Mouse (Mus musculus) myocyte (in vitro differentiated cells): Measurements from ENCODE around the gene Hps3.

Experiments
- POLR2A ChIP-seq: IDR thresholded peaks from one replicate; pipeline ENCODE4 v1.6.1; 2011; ENCODE audit warnings: low read depth, mild to moderate bottlenecking, control low read depth, moderate library complexity; ENCODE audit not compliant: insufficient read length
- TCF3 ChIP-seq: IDR thresholded peaks from one replicate; pipeline ENCODE4 v1.6.1; 2011; ENCODE audit warnings: low read depth, control low read depth; ENCODE audit not compliant: insufficient read length
- USF1 ChIP-seq: IDR thresholded peaks from one replicate; pipeline ENCODE4 v1.6.1; 2011; ENCODE audit warnings: low read depth, mild to moderate bottlenecking, control low read depth, moderate library complexity

GRCm38 (mm10) chr3:20076145-20077053 is 41.3 kb upstream of the Hps3 start:
- no peak for TF ChIP-seq USF1
- no peak for TF ChIP-seq TCF3
- TF ChIP-seq POLR2A: no peak
